Mouse (Mus musculus) thymus, adult 2 months (tissue): ENCODE results near the gene Gm49318.

ENCODE experiments used
- CTCF ChIP-seq: fragments of 200-500 bp; IDR thresholded peaks from 2 replicates; pipeline ENCODE4 v1.5.1; 2012; ENCODE audit warnings: mild to moderate bottlenecking, control low read depth, low read length, moderate library complexity, borderline replicate concordance; ENCODE audit not compliant: control insufficient read depth, poor library complexity, insufficient read depth; ENCODE audit errors: extremely low read depth
- POLR2A ChIP-seq: fragments of 200-500 bp; IDR thresholded peaks from 2 replicates; pipeline ENCODE4 v1.6.1; 2012; ENCODE audit warnings: mild to moderate bottlenecking, low read length, control low read depth, moderate library complexity; ENCODE audit not compliant: control insufficient read depth, poor library complexity, insufficient read depth; ENCODE audit errors: extremely low read depth

GRCm38 (mm10) chr9:22067195-22067594 is 3.9 kb downstream of the Gm49318 start:
- no peak for TF ChIP-seq CTCF
- TF ChIP-seq POLR2A, result no peak
